In genomic region chr8:54393466-54394197, GRCm38 (mm10) we compare ENCODE assay signal across 13 mouse cellular contexts.
DNase-seq lines count a peak whose midpoint lies in the region; ATAC-seq and TF ChIP-seq lines count a peak whose summit lies in the region.
"Had no signal": no experiment of that assay in that cellular context is flagged by ENCODE, and none has a peak within 500 bp of the region (broad histone marks: within the 10 kb centered on the region; RNA-seq: fewer than 3 reads in every experiment).

No protein-coding gene starts in this region.

- H3K27me3 ChIP-seq in embryonic facial prominence, embryonic 14.5 days (replicated peaks; ENCODE audit: control insufficient read depth, insufficient read depth, low read length) = no peaks in the 10 kb centered on the region
- H3K27me3 ChIP-seq in embryonic facial prominence, embryonic 10.5 days (replicated peaks; ENCODE audit: low read depth, poor library complexity, severe bottlenecking) = no peaks in the 10 kb centered on the region
- H3K27me3 ChIP-seq in lung, embryonic 15.5 days = no peaks in the 10 kb centered on the region
- H3K27me3 ChIP-seq: intestine, embryonic 15.5 days; liver, embryonic 13.5 days had no signal

- H3K4me1 ChIP-seq in embryonic facial prominence, embryonic 14.5 days (ENCODE audit: control insufficient read depth, insufficient read depth, low read length) = no peaks in the 10 kb centered on the region
- H3K4me1 ChIP-seq in embryonic facial prominence, embryonic 10.5 days = no peaks in the 10 kb centered on the region
- H3K4me1 ChIP-seq in lung, embryonic 15.5 days = no peaks in the 10 kb centered on the region
- H3K4me1 ChIP-seq: intestine, embryonic 15.5 days; liver, embryonic 13.5 days had no signal

- no peaks in the 10 kb centered on the region for H3K9me3 ChIP-seq in embryonic facial prominence, embryonic 14.5 days (ENCODE audit: control insufficient read depth, low read length)
- H3K9me3 ChIP-seq in embryonic facial prominence, embryonic 10.5 days = no peaks in the 10 kb centered on the region
- no peaks in the 10 kb centered on the region for H3K9me3 ChIP-seq in lung, embryonic 15.5 days
- H3K9me3 ChIP-seq: intestine, embryonic 15.5 days; liver, embryonic 13.5 days had no signal

- H3K27ac ChIP-seq in embryonic facial prominence, embryonic 14.5 days (replicated peaks; ENCODE audit: low read depth, low read length) = no peak overlapping the region
- no peak overlapping the region for H3K27ac ChIP-seq in embryonic facial prominence, embryonic 10.5 days (replicated peaks)
- H3K27ac ChIP-seq in lung, embryonic 15.5 days = no peak overlapping the region
- no peak overlapping the region for H3K27ac ChIP-seq in left cerebral cortex, adult 2 months
- no peak overlapping the region; the same call in 1 of the 2 replicates for H3K27ac ChIP-seq in gastrocnemius, adult 2 months
- H3K27ac ChIP-seq: intestine, embryonic 15.5 days; liver, embryonic 13.5 days had no signal

- peak; percentile 2 for DNase-seq in embryonic facial prominence, embryonic 14.5 days (ENCODE audit: low spot score)
- DNase-seq in embryonic facial prominence, embryonic 10.5 days (ENCODE audit: low spot score) = no peak
- peak; percentile 68 for DNase-seq in heart, adult 8-10 months (ENCODE audit: low spot score)
- peak; percentile 6 for DNase-seq in heart, postnatal 25 days (ENCODE audit: low spot score)
- no peak for DNase-seq in left cerebral cortex, adult 2 months (ENCODE audit: extremely low spot score in 1 of 2, low spot score in 2 of 2)
- DNase-seq in gastrocnemius, adult 2 months = no peak
- no peak for DNase-seq in adrenal gland, adult 8-10 months
- DNase-seq: cerebellum, adult 11-12 months; layer of hippocampus, adult 9-11 months; liver, embryonic 13.5 days had no signal

- H3K4me2 ChIP-seq in embryonic facial prominence, embryonic 14.5 days (ENCODE audit: low read depth, low read length) = no peak overlapping the region
- H3K4me2 ChIP-seq in lung, embryonic 15.5 days = no peak overlapping the region
- H3K4me2 ChIP-seq: intestine, embryonic 15.5 days; liver, embryonic 13.5 days; midbrain, embryonic 11.5 days had no signal

- intact Hi-C loops in heart, postnatal 25 days (cut with DNase I) = loop anchor here (5.0 kb wide), 1 partner anchor 94 kb away; no protein-coding TSS in a partner anchor
- intact Hi-C loops in left cerebral cortex, adult 2 months (cut with DNase I) = no loop called here
- intact Hi-C loops in gastrocnemius, adult 2 months (cut with DNase I) = no loop called here

- no peak overlapping the region for H3K9ac ChIP-seq in embryonic facial prominence, embryonic 14.5 days (ENCODE audit: low read depth, low read length)
- H3K9ac ChIP-seq in lung, embryonic 15.5 days = no peak overlapping the region
- H3K9ac ChIP-seq: intestine, embryonic 15.5 days; liver, embryonic 13.5 days had no signal

- no peaks in the 10 kb centered on the region for H3K36me3 ChIP-seq in embryonic facial prominence, embryonic 14.5 days (ENCODE audit: control insufficient read depth, insufficient read depth, low read length)
- H3K36me3 ChIP-seq in embryonic facial prominence, embryonic 10.5 days (replicated peaks) = no peaks in the 10 kb centered on the region
- H3K36me3 ChIP-seq in lung, embryonic 15.5 days = no peaks in the 10 kb centered on the region
- H3K36me3 ChIP-seq: intestine, embryonic 15.5 days; liver, embryonic 13.5 days had no signal

- 79% methylated on average over 12 of the region's 12 CpGs for WGBS in embryonic facial prominence, embryonic 14.5 days
- 85% methylated on average over 12 of the region's 12 CpGs for WGBS in embryonic facial prominence, embryonic 10.5 days
- WGBS in lung, embryonic 15.5 days = 51% methylated on average over 12 of the region's 12 CpGs

- ATAC-seq in embryonic facial prominence, embryonic 14.5 days (ENCODE audit: low read depth) = no peak
- peak; percentile 49; the same call in 1 of the 2 replicates for ATAC-seq in lung, embryonic 15.5 days (ENCODE audit: borderline replicate concordance, extremely low read depth, low FRiP score, low TSS enrichment)

- no peak for TF ChIP-seq CTCF in left cerebral cortex, adult 2 months (IDR thresholded peaks at IDR 0.05)
- no peak for TF ChIP-seq CTCF in gastrocnemius, adult 2 months (IDR thresholded peaks at IDR 0.05)

- H3K4me3 ChIP-seq in embryonic facial prominence, embryonic 14.5 days (ENCODE audit: low read depth, low read length) = no peak overlapping the region
- no peak overlapping the region for H3K4me3 ChIP-seq in embryonic facial prominence, embryonic 10.5 days
- no peak overlapping the region for H3K4me3 ChIP-seq in lung, embryonic 15.5 days
- H3K4me3 ChIP-seq in left cerebral cortex, adult 2 months = no peak overlapping the region
- no peak overlapping the region for H3K4me3 ChIP-seq in gastrocnemius, adult 2 months
- H3K4me3 ChIP-seq: intestine, embryonic 15.5 days; liver, embryonic 13.5 days had no signal

Comparison
In these comparisons a context has a peak if more than half of its experiments do, and no peak if none do; other contexts are left out.
1. DNase-seq: peak in embryonic facial prominence, embryonic 14.5 days (single experiment), heart, adult 8-10 months (single experiment) and heart, postnatal 25 days (single experiment); none in embryonic facial prominence, embryonic 10.5 days (single experiment), left cerebral cortex, adult 2 months (0 of 2), gastrocnemius, adult 2 months (single experiment) and adrenal gland, adult 8-10 months (single experiment).